Mouse (Mus musculus): ENCODE data around the gene Spata5.
"Not testable (repeated sequence)": the region's sequence is repeated elsewhere in the genome, so short reads cannot be mapped to it uniquely, and the experiment has no call there.

Gene Spata5

GRCm38 (mm10) chr3:37569661-37570566 lies 150.2 kb downstream of the Spata5 start:
- DNase-seq (ENCODE audit: low read depth): no peak

DNA sequence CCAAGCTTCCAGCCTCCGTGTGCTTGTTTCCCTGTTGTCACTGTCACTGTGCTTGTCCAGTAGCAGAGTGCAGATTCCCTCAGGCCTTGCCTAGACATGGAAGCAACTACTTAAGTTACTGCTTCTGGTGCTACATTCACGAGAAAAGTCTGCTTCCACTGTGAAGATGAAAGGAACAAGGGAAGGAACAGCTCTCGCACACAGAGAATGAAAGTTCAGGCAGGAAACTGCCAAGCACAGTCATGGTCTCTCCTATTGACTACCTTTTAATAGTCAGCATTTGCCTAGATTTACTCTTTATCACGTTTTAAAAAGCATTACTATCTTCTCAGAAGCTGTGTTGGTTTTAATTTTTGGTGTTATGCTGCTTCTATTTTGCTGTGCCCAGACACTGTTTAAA lies 151.9 kb downstream of the Spata5 start:
- no peak for DNase-seq (ENCODE audit: low read depth)

GRCm38 (mm10) chr3:37572066-37572465 lies 152.4 kb downstream of the Spata5 start:
- no peak for DNase-seq (ENCODE audit: low read depth)

GRCm38 (mm10) chr3:37576840-37577239 lies 157.1 kb downstream of the Spata5 start:
- DNase-seq (ENCODE audit: low read depth): no peak

DNA sequence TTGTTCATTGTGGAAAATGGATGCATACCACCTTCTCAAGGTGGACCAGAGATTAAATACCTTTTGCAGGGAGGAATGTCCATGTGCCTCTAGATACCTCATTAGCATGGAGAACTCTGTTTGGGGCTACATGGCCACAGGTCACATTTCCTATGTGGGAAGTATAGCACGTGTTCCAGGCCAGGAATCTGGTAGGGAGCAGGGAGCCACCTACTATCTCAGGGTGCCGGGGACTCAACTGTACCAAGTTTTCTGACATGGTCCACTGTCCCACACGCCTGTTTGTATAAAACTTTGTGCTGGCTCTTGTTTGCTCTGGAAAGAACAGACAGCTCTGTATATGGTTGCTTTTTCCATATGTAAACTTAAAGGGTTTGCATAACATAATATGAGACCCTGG lies 158.0 kb downstream of the Spata5 start:
- no peak for DNase-seq (ENCODE audit: low read depth)

DNA sequence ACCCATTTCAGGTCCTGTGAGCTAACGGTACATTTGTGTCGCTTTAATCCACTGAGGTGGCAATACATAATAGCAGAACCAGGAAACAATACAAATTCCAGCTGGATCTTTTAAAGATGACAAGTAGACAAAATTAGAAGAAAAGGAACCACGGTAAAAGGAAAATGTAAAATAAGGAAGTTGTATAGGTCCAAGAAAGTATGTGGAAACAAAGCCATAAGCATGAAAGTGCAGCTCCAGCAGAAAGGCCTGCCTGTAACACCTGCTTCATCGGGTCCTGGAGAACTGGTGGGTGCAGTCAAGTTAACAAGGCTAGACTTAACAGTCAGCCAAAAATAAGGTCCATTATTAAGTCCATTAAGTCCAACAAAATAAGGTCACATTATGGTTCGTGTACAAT lies 164.9 kb downstream of the Spata5 start:
- no peak for DNase-seq (ENCODE audit: low read depth)

DNA sequence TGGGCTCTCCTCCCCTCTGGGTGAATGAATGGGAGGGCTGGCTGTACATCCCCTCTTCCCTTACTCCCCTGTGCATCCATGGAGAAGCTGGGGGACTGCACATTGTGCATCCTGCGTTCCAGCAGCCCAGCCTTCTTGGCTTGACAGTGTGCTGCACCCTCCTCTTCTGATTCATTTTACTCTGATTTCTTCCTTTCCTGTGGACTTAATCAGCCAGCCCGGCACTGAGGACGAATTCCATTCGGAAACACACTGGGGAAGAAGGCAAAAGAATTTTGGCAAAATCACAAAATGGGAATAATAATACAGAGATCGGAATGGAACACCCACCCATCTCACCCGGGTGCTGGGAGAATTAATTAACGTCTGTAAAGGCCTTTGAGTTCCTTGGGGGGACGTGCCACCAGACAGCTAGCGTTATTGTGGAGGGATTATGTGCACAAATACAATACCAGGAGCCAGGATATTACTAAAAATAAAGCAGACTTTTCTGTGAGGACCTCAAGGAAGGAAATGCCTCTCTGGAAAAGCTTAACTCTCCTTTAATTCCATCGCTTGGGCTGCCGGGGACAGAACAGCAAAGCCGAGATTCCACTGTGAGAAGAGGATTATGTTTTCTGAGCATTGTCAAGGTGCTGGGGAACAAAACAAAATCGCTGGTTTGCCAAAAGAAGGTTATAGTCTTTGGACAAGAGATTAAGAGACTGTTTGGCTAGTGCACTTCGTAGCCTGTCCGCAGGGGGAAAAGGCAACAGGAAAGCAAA lies 166.5 kb downstream of the Spata5 start:
- no peak for DNase-seq (ENCODE audit: low read depth)

DNA sequence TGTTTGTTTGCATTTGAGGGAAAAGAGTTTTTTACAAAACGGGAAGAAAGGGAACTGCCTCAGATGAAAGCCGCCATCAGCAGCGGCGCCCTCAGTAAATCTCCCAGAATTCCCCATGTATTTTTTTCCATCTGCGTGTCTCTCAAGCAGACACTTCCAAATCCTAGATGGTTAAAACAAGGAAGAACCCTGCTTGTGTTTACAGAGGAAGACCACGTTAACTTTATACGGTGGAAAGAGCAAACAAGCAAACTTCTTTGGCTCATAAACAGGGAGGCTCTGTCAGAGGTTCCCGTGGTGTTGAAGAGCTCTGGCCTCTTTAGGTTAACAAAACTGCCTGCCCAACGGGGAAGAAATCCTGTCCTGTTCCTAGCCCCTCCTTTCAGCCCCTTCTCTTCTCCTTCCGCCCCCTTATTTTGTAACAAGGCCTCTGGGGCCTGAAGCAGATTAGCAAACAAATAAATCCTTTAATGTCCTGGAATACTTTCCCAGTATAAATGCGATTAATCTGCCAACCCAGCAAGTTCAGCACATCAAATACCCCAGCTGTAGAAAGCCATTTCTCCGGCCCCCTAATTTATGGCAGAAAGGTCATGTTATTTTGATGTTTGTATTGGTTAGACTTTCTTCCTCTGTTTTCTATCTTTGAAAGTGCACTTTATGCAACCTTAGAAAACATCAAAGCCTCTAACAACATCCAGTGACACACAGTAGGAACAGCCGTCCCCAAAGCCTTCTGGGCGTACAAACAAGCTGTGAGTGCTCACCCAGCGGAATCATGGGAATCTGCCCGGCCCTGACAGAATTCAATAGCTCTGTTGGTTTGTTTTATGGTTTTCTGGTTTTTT lies 167.3 kb downstream of the Spata5 start:
- DNase-seq (ENCODE audit: low read depth): no peak

DNA sequence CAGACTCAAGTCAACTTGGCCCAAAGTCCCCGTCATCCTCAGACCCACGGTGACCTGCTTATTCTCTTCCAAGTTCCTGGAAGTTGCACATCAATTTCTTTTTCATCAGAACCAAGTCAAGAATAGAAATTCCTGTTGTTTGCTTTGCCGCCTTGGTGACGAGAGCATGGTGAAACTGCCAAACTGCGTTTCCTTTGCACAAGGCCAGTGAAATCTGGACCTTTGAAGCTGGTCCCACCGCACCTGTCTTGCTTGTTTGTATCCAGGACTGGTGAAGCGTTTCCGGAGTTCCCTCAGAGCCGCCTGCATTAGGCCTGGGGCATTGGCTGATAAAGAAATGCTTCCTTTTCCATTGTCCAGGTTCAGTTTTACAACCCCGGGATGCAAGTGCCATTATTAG lies 176.0 kb downstream of the Spata5 start:
- no peak for DNase-seq (ENCODE audit: low read depth)

- DNase-seq (ENCODE audit: low read depth): no peak
Observed at GRCm38 (mm10) chr3:37596519-37596918, 176.8 kb downstream of the Spata5 start.

GRCm38 (mm10) chr3:37597200-37597599 lies 177.5 kb downstream of the Spata5 start:
- no peak for DNase-seq (ENCODE audit: low read depth)

GRCm38 (mm10) chr3:37599641-37600040 lies 179.9 kb downstream of the Spata5 start:
- DNase-seq (ENCODE audit: low read depth): not testable (repeated sequence)

GRCm38 (mm10) chr3:37602356-37602755 lies 182.7 kb downstream of the Spata5 start:
- DNase-seq (ENCODE audit: low read depth): no peak

DNA sequence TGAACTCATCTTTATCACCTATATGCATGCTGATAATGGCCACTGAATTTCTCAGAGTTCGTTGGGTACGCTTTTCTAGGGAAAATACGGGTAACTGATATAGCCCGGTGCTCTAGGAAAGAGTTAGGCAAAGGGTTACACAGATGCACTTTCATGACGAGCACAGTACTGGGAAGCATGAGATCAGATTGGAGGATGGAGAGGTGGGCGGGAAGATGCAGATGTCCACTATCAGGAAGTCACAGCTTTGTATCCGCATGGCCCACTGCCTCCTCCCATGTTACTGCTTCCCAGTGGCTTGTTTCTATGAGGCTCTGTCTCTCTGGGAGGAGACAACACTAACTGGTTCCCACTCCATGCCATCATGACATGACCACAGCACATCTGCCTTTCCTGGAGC lies 183.2 kb downstream of the Spata5 start:
- no peak for DNase-seq (ENCODE audit: low read depth)

GRCm38 (mm10) chr3:37603541-37603940 lies 183.8 kb downstream of the Spata5 start:
- no peak for DNase-seq (ENCODE audit: low read depth)

DNA sequence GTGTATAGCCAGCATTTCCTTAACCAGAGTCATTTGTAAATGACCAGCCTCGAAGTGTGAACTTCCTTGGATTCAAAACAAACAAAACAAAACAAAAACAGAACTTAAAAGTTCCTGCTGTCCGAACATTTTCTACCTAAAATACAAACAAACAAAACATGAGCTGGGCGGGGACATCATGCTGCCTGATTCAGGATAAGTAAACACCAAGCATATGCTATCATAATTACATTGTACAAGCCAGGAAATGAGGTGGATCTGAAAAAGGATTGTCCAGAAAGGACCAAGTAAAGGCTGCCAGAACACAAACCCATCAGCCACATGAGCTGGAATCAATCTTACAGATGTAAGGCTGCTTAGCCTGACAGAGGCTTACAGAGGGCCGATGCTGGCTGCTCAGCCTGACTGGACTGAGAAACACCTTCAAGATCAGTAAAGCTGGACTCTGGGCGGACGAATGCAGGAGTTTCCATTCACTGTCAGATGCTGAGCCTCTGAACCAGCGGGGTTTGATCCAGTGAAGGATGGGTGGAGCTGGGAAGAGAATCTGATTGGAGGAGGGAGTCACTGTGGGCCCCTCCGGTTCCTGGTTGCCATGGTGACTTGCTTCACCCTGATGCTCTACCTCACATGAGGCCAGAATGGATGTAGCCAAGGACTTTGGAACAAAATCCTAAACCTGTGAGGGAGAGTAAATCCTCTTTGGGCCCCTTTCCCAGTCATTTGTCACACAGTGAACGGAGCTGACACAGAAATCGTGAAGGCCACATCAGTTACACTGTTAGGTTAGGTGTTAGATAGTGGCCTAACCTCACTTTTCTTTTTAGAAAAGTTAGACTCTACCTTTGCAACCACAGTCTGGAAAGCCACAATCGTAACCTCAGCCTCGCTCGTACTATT lies 185.5 kb downstream of the Spata5 start:
- DNase-seq (ENCODE audit: low read depth): no peak

DNA sequence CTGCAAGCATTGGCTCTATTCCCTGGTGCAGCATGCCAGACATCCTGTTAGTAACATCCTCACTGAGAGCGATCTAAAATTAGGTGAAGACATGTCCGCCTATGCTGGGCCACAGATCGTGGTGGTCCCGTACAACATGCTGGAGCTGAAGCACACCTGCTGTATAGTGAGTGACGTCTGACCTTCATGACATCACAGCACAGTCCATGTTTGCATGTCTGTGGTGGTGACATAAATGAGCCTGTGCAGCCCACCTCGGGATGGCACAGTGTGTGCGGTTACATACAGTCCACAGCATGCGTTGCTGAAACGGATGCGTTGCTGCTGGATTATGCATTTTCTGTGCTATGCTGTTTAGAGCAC lies 186.2 kb downstream of the Spata5 start:
- DNase-seq (ENCODE audit: low read depth): peak; percentile 31

- DNase-seq (ENCODE audit: low read depth): peak; percentile 43
Observed at GRCm38 (mm10) chr3:37608926-37609325, 189.2 kb downstream of the Spata5 start.

GRCm38 (mm10) chr3:37610670-37611069 lies 191.0 kb downstream of the Spata5 start:
- no peak for DNase-seq (ENCODE audit: low read depth)

- no peak for DNase-seq (ENCODE audit: low read depth)
Observed at GRCm38 (mm10) chr3:37613722-37614121, 194.0 kb downstream of the Spata5 start.
